Mouse (Mus musculus) adrenal gland, adult 8-10 months (tissue): Measurements from ENCODE around the gene Amd1. TPM values are rescaled to one million over a fixed set of nuclear protein-coding genes. Genes with fewer than 3 reads are reported as not detected.

Experiments used
- DNase-seq: peaks from one replicate; pipeline ENCODE4 v3.0.0; 2022
- total RNA-seq, 4 experiments: library from RNA; stranded (reverse); gene quantifications; 2 replicates each; pipeline ENCODE4 v1.2.4; 2022

Gene Amd1
- total RNA-seq, 4 experiments from 2014 or later: 42.4 to 50.2 (median 47.3) TPM

GRCm38 (mm10) chr10:40250969-40251368 lies 51.0 kb downstream of the Amd1 start:
- DNase-seq: no peak

DNA sequence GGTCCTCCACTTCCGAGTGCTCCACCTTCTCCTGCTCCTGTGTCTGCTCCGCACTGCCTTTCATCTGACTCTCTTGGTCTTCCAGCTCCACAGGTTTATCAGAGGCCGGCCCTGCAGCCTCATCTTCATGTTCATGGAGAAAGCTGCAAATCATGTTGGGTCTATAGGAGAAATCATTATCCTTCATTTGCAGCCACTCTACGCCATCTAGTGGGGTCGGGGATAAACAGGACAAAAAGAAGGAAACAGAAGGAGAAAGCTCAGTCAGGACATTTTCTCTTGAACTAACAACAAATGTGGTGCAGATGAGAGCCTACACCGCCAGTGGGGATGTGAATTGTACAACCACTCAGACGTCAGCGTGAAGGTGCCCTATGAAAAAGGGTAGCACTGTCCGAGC lies 52.4 kb downstream of the Amd1 start:
- no peak for DNase-seq

DNA sequence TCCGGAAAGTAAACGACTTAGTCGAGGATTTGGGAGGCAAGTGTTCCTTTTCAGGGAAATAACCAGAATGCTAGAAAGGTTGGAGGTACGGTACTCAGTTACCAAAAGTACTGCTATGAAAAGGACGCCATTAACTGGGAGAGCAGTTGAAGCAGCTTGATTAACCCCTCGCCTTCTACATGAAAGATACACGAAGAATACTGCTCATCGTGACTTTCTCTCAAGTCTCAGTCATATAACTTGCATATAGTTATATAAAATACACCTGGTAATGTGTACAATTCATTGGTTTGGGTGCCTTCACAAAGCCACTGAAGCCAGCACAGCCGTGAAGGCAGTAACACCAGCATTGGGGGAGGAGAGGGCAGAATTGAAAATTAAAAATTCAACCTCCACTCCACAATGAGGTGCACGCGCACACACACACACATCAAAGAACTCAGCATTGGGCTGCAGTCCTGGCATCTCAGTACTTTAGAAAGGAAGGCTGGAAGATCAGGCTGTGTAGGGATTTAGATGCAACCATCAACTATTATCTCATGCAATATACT lies 54.7 kb downstream of the Amd1 start:
- no peak for DNase-seq

- peak; percentile 75 for DNase-seq
Observed at GRCm38 (mm10) chr10:40246374-40247165, 55.4 kb downstream of the Amd1 start, which contains the start of gene Rpf2. TSS of gene Rpf2 (minus strand) at chr10:40247036.

GRCm38 (mm10) chr10:40237826-40238225 lies 64.2 kb downstream of the Amd1 start:
- no peak for DNase-seq

Other genes starting within 250 kb of the Amd1 start
- 10 to 100 TPM; 11.2 to 17.4 (median 15.0) TPM for gene Slc16a10, start 159.9 kb downstream of the Amd1 start, total RNA-seq
- gene Rpf2, start 55.1 kb downstream of the Amd1 start, total RNA-seq: 10 to 100 TPM; 16.5 to 25.7 (median 17.8) TPM
- gene Gtf3c6, start 44.1 kb downstream of the Amd1 start, total RNA-seq: 10 to 100 TPM; 26.3 to 50.8 (median 38.4) TPM
- 10 to 100 TPM; 11.1 to 14.0 (median 12.6) TPM for gene Cdk19, start 37.4 kb upstream of the Amd1 start, total RNA-seq